Mouse (Mus musculus): ENCODE data around the gene Prg4. TPM values are rescaled to one million over a fixed set of nuclear protein-coding genes. Genes with fewer than 3 reads are reported as not detected.

The Prg4 gene
- polyA plus RNA-seq, 1 experiment = 1.8 TPM

DNA sequence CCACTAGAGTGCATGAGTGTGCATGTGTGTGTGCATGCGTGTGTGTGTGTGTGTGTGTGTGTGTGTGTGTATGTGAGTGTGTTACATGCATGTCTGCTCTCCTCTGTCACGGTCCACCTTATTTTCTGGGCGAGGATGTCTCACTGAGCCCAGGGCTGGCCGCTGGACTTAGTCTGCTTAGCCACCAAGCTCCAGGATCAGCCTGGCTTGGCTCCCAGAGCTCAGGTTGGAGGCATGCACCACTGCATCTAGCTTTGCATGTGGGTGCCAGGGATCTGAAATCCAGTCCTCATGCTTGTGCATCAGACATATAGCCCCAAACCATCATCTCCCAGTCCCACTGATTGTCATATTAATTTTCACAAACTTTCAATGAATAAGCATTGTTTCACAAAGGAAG lies 2.3 kb downstream of the Prg4 start:
- Histone ChIP-seq H3K9ac (ENCODE audit: low read depth, poor library complexity, severe bottlenecking) (no peak overlapping the region), H3K4me3 (ENCODE audit: low read depth, low read length) (no peak overlapping the region), H3K4me1 (ENCODE audit: control insufficient read depth, insufficient read depth, low read length) (no peaks in the 10 kb centered on the region), H3K9me3 (replicated peaks; ENCODE audit: control insufficient read depth, insufficient read depth, low read length, poor library complexity, severe bottlenecking) (no peaks in the 10 kb centered on the region), H3K27me3 (ENCODE audit: control insufficient read depth, insufficient read depth, low read length, poor library complexity, severe bottlenecking) (no peaks in the 10 kb centered on the region), H3K27ac (ENCODE audit: insufficient read depth, low read length) (no peak overlapping the region), H3K36me3 (ENCODE audit: control insufficient read depth, insufficient read depth, low read length, poor library complexity, severe bottlenecking) (no peaks in the 10 kb centered on the region)
- TF ChIP-seq EP300 (IDR thresholded peaks at IDR 0.05; ENCODE audit: insufficient read depth, low read depth, low read length) = no peak
- no peak for TF ChIP-seq CTCF (IDR thresholded peaks at IDR 0.05; ENCODE audit: low read depth, low read length)
- no peak for TF ChIP-seq POLR2A (IDR thresholded peaks at IDR 0.05; ENCODE audit: insufficient read depth, low read length)

- Histone ChIP-seq H3K4me3 (ENCODE audit: low read depth, low read length) (no peak overlapping the region), H3K36me3 (ENCODE audit: control insufficient read depth, insufficient read depth, low read length, poor library complexity, severe bottlenecking) (no peaks in the 10 kb centered on the region), H3K27me3 (ENCODE audit: control insufficient read depth, insufficient read depth, low read length, poor library complexity, severe bottlenecking) (no peaks in the 10 kb centered on the region), H3K4me1 (ENCODE audit: control insufficient read depth, insufficient read depth, low read length) (no peaks in the 10 kb centered on the region), H3K27ac (ENCODE audit: insufficient read depth, low read length) (no peak overlapping the region), H3K9ac (ENCODE audit: low read depth, poor library complexity, severe bottlenecking) (no peak overlapping the region), H3K9me3 (replicated peaks; ENCODE audit: control insufficient read depth, insufficient read depth, low read length, poor library complexity, severe bottlenecking) (no peaks in the 10 kb centered on the region)
- TF ChIP-seq POLR2A (IDR thresholded peaks at IDR 0.05; ENCODE audit: insufficient read depth, low read length) (no peak), CTCF (IDR thresholded peaks at IDR 0.05; ENCODE audit: low read depth, low read length) (no peak)
These were observed 2.9 kb downstream of the Prg4 start for GRCm38 (mm10) chr1:150463068-150463467.

- H3K9ac ChIP-seq (ENCODE audit: low read depth, poor library complexity, severe bottlenecking) = no peak overlapping the region
- no peaks in the 10 kb centered on the region for H3K9me3 ChIP-seq (replicated peaks; ENCODE audit: control insufficient read depth, insufficient read depth, low read length, poor library complexity, severe bottlenecking)
- TF ChIP-seq CTCF (IDR thresholded peaks at IDR 0.05; ENCODE audit: low read depth, low read length) (no peak), EP300 (IDR thresholded peaks at IDR 0.05; ENCODE audit: insufficient read depth, low read depth, low read length) (no peak), POLR2A (IDR thresholded peaks at IDR 0.05; ENCODE audit: insufficient read depth, low read length) (no peak)
- no peak overlapping the region for H3K4me3 ChIP-seq (ENCODE audit: low read depth, low read length)
- no peaks in the 10 kb centered on the region for H3K4me1 ChIP-seq (ENCODE audit: control insufficient read depth, insufficient read depth, low read length)
- H3K27me3 ChIP-seq (ENCODE audit: control insufficient read depth, insufficient read depth, low read length, poor library complexity, severe bottlenecking) = no peaks in the 10 kb centered on the region
- no peak overlapping the region for H3K27ac ChIP-seq (ENCODE audit: insufficient read depth, low read length)
- no peaks in the 10 kb centered on the region for H3K36me3 ChIP-seq (ENCODE audit: control insufficient read depth, insufficient read depth, low read length, poor library complexity, severe bottlenecking)
These were observed 5.4 kb downstream of the Prg4 start for GRCm38 (mm10) chr1:150460595-150460994.

DNA sequence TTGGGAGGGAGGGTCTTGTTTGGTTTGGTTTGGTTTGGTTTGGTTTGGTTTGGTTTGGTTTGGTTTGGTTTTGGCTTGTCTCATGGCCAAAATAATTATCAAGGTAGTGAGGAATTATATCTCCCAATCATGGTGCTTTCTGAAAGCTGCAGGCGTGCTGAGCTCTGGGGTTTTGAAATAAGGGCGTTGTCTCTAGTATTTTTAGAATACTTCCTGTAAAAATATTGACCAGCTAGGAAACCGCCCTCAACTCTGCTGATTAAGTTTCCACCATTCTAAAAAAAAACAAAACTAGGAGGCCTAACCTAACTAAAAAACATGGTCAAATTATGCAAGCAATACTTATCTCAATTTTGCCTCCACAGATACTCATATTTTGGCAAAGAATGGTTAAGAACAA lies 6.4 kb downstream of the Prg4 start:
- no peak overlapping the region for H3K4me3 ChIP-seq (ENCODE audit: low read depth, low read length)
- H3K27ac ChIP-seq (ENCODE audit: insufficient read depth, low read length) = no peak overlapping the region
- H3K27me3 ChIP-seq (ENCODE audit: control insufficient read depth, insufficient read depth, low read length, poor library complexity, severe bottlenecking) = no peaks in the 10 kb centered on the region
- TF ChIP-seq EP300 (IDR thresholded peaks at IDR 0.05; ENCODE audit: insufficient read depth, low read depth, low read length) (no peak), CTCF (IDR thresholded peaks at IDR 0.05; ENCODE audit: low read depth, low read length) (no peak), POLR2A (IDR thresholded peaks at IDR 0.05; ENCODE audit: insufficient read depth, low read length) (no peak)
- no peaks in the 10 kb centered on the region for H3K9me3 ChIP-seq (replicated peaks; ENCODE audit: control insufficient read depth, insufficient read depth, low read length, poor library complexity, severe bottlenecking)
- H3K36me3 ChIP-seq (ENCODE audit: control insufficient read depth, insufficient read depth, low read length, poor library complexity, severe bottlenecking) = no peaks in the 10 kb centered on the region
- no peak overlapping the region for H3K9ac ChIP-seq (ENCODE audit: low read depth, poor library complexity, severe bottlenecking)
- no peaks in the 10 kb centered on the region for H3K4me1 ChIP-seq (ENCODE audit: control insufficient read depth, insufficient read depth, low read length)

DNA sequence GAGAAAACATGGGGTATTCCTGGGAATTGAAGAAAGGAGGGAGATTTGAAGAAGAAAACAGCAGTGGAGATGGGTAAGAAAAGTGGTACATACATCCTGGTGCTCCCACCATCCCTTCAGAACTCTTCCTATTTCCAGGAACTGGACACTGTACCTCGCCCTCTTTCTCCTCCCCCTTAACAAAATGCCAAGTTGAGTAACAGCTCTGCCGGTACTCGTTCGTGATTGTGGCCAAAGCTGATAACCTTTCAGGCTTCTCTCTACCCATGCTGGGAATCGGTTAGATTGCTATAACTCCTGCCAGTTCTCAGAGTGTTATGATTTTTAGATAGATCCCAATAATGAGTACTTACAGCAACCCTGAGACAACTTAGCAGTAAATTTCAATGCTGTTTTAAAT lies 7.0 kb downstream of the Prg4 start:
- TF ChIP-seq CTCF (IDR thresholded peaks at IDR 0.05; ENCODE audit: low read depth, low read length) (no peak), EP300 (IDR thresholded peaks at IDR 0.05; ENCODE audit: insufficient read depth, low read depth, low read length) (no peak), POLR2A (IDR thresholded peaks at IDR 0.05; ENCODE audit: insufficient read depth, low read length) (no peak)
- H3K9me3 ChIP-seq (replicated peaks; ENCODE audit: control insufficient read depth, insufficient read depth, low read length, poor library complexity, severe bottlenecking) = no peaks in the 10 kb centered on the region
- no peaks in the 10 kb centered on the region for H3K4me1 ChIP-seq (ENCODE audit: control insufficient read depth, insufficient read depth, low read length)
- no peak overlapping the region for H3K9ac ChIP-seq (ENCODE audit: low read depth, poor library complexity, severe bottlenecking)
- no peak overlapping the region for H3K27ac ChIP-seq (ENCODE audit: insufficient read depth, low read length)
- H3K27me3 ChIP-seq (ENCODE audit: control insufficient read depth, insufficient read depth, low read length, poor library complexity, severe bottlenecking) = no peaks in the 10 kb centered on the region
- H3K4me3 ChIP-seq (ENCODE audit: low read depth, low read length) = no peak overlapping the region
- no peaks in the 10 kb centered on the region for H3K36me3 ChIP-seq (ENCODE audit: control insufficient read depth, insufficient read depth, low read length, poor library complexity, severe bottlenecking)

DNA sequence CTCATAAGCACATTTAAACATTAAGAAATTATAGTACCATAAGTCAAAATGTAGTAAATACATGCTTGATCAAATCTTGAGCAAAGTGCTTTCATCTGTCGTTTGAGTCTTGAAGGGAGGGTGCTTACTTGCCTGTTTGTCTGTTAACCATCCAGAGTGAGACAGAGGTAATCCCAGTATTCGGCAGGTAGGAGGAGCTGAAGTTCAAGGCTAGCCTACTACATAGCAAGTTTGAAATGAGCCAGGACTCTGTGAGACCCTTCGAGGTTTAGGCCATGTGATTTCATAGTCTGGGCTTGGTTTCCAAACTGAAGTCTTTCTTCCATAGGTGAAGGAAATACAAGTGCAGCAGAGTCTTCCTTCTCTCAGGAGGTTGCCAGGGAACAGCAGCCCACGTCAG lies 24.2 kb downstream of the Prg4 start:
- H3K36me3 ChIP-seq (ENCODE audit: control insufficient read depth, insufficient read depth, low read length, poor library complexity, severe bottlenecking) = peaks cover 64% of the 10 kb centered on the region
- no peaks in the 10 kb centered on the region for H3K27me3 ChIP-seq (ENCODE audit: control insufficient read depth, insufficient read depth, low read length, poor library complexity, severe bottlenecking)
- H3K4me3 ChIP-seq (ENCODE audit: low read depth, low read length) = no peak overlapping the region
- no peaks in the 10 kb centered on the region for H3K4me1 ChIP-seq (ENCODE audit: control insufficient read depth, insufficient read depth, low read length)
- no peak overlapping the region for H3K9ac ChIP-seq (ENCODE audit: low read depth, poor library complexity, severe bottlenecking)
- H3K9me3 ChIP-seq (replicated peaks; ENCODE audit: control insufficient read depth, insufficient read depth, low read length, poor library complexity, severe bottlenecking) = no peaks in the 10 kb centered on the region
- H3K27ac ChIP-seq (ENCODE audit: insufficient read depth, low read length) = no peak overlapping the region
- no peak for TF ChIP-seq CTCF (IDR thresholded peaks at IDR 0.05; ENCODE audit: low read depth, low read length)
- no peak for TF ChIP-seq POLR2A (IDR thresholded peaks at IDR 0.05; ENCODE audit: insufficient read depth, low read length)
- TF ChIP-seq EP300 (IDR thresholded peaks at IDR 0.05; ENCODE audit: insufficient read depth, low read depth, low read length) = no peak
